Mouse (Mus musculus) adrenal gland, adult 10 weeks (tissue): ENCODE results near the gene Isoc2b. TPM values are rescaled to one million over a fixed set of nuclear protein-coding genes. Genes with fewer than 3 reads are reported as not detected.

Experiments used
- polyA plus RNA-seq: library from polyadenylated mRNA; stranded (reverse); fragments of 350-450 nt; fragmentation: Illumina TruSeq; extraction: RNeasy Lipid Tissue Mini Kit (QIAGEN cat#74804); gene quantifications from one replicate; pipeline ENCODE4 v1.2.3, GENCODE M21; 2014; ENCODE audit warnings: low read depth, low replicate concordance

Isoc2b gene
- 3.3 TPM for polyA plus RNA-seq

GRCm38 (mm10) chr7:4870133-4870532 is at the start of gene Isoc2b:
Gene Isoc2b (minus strand): TSS chr7:4870258.

GRCm38 (mm10) chr7:4915007-4915665 is 45.1 kb upstream of the Isoc2b start, which contains the start of gene Zfp628:
Gene Zfp628 (plus strand): TSS chr7:4915217.

DNA sequence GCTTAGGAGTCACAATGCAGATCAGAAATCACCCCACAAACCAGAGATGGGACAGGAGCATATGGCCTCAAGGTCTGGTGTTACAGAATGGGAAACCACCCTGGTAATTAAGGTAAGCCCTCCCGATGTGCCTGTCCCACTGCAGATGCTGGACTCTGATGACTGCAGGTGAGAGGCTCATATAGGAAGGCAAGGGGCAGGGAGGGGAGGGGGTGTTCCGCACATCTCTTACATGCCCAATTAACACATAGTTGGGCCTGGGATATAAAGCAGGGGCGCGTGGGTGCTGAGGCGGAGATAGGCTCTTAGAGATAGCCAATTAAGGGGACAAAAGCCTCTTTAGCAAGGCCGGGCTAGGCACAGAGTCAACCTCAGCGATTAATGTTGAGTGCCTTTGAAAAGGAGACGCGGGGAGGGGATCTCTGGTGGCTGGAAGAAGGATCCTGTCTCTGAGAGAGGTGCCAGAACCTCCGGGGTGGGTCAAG is 36.5 kb upstream of the Isoc2b start, which contains the start of gene Gm36210:
Gene Gm36210 (minus strand): TSS at position 51 of the 485 bp plus-strand sequence.

DNA sequence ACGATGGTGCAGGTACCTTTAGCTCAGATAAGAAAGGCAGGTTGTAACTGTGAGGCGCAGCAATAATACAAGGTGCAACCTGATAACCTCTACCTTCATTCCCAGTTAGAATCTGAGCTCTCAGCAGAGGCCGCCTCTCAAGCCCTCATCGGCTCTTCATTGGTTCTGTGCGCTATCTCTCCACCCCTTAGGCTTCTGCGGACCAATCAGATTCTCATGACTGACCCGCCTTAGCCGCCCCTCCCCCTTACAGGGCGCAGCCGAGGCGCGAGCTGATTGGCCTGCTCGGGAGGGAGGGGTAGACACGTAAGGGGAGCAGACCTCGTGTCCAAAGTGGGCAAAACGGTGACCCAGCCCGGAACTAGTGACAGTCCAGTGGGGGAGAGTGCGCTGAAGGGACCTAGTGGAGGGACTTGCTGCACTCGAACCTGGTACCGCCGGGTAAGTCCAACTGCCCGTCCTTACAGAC is 6.7 kb upstream of the Isoc2b start, which contains the start of gene Isoc2a:
Gene Isoc2a (plus strand): TSS at position 401 of the 469 bp plus-strand sequence.

DNA sequence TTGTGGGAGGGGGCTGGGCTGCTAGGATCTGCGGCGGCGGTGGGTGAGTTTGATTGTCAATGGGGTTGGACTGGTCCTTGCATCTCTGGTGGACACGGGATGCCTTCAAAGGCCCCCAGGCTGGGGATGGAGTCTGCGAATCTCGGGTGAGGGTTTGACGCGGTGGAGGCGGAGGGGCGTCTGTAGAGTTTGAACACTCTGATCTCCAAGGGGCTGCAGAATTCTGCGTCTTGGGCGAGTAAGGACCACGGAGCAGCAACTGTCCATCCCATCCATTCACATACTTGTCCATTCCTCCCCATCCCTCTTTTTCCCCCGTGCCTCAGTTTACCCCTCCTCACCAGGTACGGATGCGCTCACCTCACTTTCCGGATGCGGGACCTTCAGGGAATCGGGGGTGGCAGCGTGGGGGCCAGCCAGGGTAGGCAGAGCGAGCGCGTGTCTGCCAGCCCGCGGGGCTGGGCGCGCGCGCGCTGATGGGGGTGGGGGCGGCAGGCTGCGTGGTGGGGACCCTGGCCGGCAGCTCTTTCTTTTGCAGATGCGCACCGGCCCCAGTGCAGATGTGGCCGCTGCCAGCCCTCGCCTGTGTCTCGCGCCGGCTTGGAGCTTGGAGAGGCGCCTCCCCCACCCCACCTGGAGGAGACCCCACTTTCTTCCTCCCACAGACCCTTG is 25.7 kb downstream of the Isoc2b start, which contains the start of gene Shisa7:
Gene Shisa7 (minus strand): TSS at position 452 of the 672 bp plus-strand sequence.

GRCm38 (mm10) chr7:4812303-4813104 is 57.6 kb downstream of the Isoc2b start, which contains the start of gene Ube2s:
Gene Ube2s (minus strand): TSS chr7:4812590.

Other genes with a start within 250 kb of the Isoc2b start
- gene Tmem86b, start 238.8 kb downstream of the Isoc2b start, polyA plus RNA-seq = 0.99 TPM
- gene Ppp6r1, start 211.2 kb downstream of the Isoc2b start, polyA plus RNA-seq = 11.8 TPM
- not detected for gene Hspbp1, start 185.2 kb downstream of the Isoc2b start, polyA plus RNA-seq
- gene Brsk1, start 179.7 kb downstream of the Isoc2b start, polyA plus RNA-seq = 0.35 TPM
- gene Tmem150b, start 145.0 kb downstream of the Isoc2b start, polyA plus RNA-seq = not detected
- gene Kmt5c, start 130.1 kb downstream of the Isoc2b start, polyA plus RNA-seq = 1.4 TPM
- gene Cox6b2, start 117.2 kb downstream of the Isoc2b start, polyA plus RNA-seq = not detected
- not detected for gene Fam71e2, start 99.0 kb downstream of the Isoc2b start, polyA plus RNA-seq
- not detected for gene Il11, start 87.4 kb downstream of the Isoc2b start, polyA plus RNA-seq
- gene Tmem190, start 87.3 kb downstream of the Isoc2b start, polyA plus RNA-seq = not detected
- 0.76 TPM for gene Tmem238, start 80.6 kb downstream of the Isoc2b start, polyA plus RNA-seq
- gene Rpl28, start 77.4 kb downstream of the Isoc2b start, polyA plus RNA-seq = 12.7 TPM
- gene Ube2s, start 57.7 kb downstream of the Isoc2b start, polyA plus RNA-seq = 4.3 TPM
- gene Shisa7, start 25.6 kb downstream of the Isoc2b start, polyA plus RNA-seq = 1.0 TPM
- 2.7 TPM for gene Isoc2a, start 6.9 kb upstream of the Isoc2b start, polyA plus RNA-seq
- not detected for gene Gm36210, start 36.3 kb upstream of the Isoc2b start, polyA plus RNA-seq
- not detected for gene Zfp628, start 45.0 kb upstream of the Isoc2b start, polyA plus RNA-seq
- gene Nat14, start 51.8 kb upstream of the Isoc2b start, polyA plus RNA-seq = 1.2 TPM
- not detected for gene Ssc5d, start 55.5 kb upstream of the Isoc2b start, polyA plus RNA-seq
- gene Sbk2, start 94.1 kb upstream of the Isoc2b start, polyA plus RNA-seq = not detected
- not detected for gene Sbk3, start 100.9 kb upstream of the Isoc2b start, polyA plus RNA-seq
- gene Zfp579, start 125.9 kb upstream of the Isoc2b start, polyA plus RNA-seq = 7.5 TPM
- not detected for gene Zfp524, start 144.2 kb upstream of the Isoc2b start, polyA plus RNA-seq
- gene Fiz1, start 144.4 kb upstream of the Isoc2b start, polyA plus RNA-seq = 12.4 TPM
- gene Gm44973, start 145.2 kb upstream of the Isoc2b start, polyA plus RNA-seq = not detected
- 4.8 TPM for gene Zfp865, start 150.1 kb upstream of the Isoc2b start, polyA plus RNA-seq
- not detected for gene Ccdc106, start 150.3 kb upstream of the Isoc2b start, polyA plus RNA-seq
- 4.7 TPM for gene 4632433K11Rik, start 163.9 kb upstream of the Isoc2b start, polyA plus RNA-seq
- gene Zfp784, start 168.2 kb upstream of the Isoc2b start, polyA plus RNA-seq = 3.0 TPM
- 0.58 TPM for gene Zfp580, start 181.3 kb upstream of the Isoc2b start, polyA plus RNA-seq
- 12.6 TPM for gene U2af2, start 191.9 kb upstream of the Isoc2b start, polyA plus RNA-seq
- 2.2 TPM for gene Epn1, start 210.0 kb upstream of the Isoc2b start, polyA plus RNA-seq
- not detected for gene Rfpl4, start 246.7 kb upstream of the Isoc2b start, polyA plus RNA-seq